Mouse (Mus musculus) kidney, postnatal 36 days (tissue): Measurements from ENCODE around the gene Creld2.

Experiments used
- DNase-seq, 2 experiments: peaks; one replicate each; pipeline ENCODE4 v3.0.0; 2021 to 2022; ENCODE audit warnings: mixed read lengths in 2 of 2

The Creld2 gene

GRCm38 (mm10) chr15:88829791-88830440 lies 10.5 kb downstream of the Creld2 start:
- DNase-seq, result peak; percentile 77 to 85

GRCm38 (mm10) chr15:88830696-88831095 lies 11.2 kb downstream of the Creld2 start:
- peak; percentile 46 to 71 for DNase-seq

- DNase-seq, result peak; percentile 96 to 98
These were observed 12.0 kb downstream of the Creld2 start for GRCm38 (mm10) chr15:88831482-88831881.

GRCm38 (mm10) chr15:88832536-88832935 lies 13.1 kb downstream of the Creld2 start:
- DNase-seq, result peak; percentile 76 to 80

- DNase-seq, result peak in 1 of 2 experiments; percentile 62
These were observed 16.6 kb downstream of the Creld2 start for GRCm38 (mm10) chr15:88836031-88836430.

GRCm38 (mm10) chr15:88836571-88836970 lies 17.1 kb downstream of the Creld2 start:
- no peak for DNase-seq

GRCm38 (mm10) chr15:88837199-88837932 lies 17.9 kb downstream of the Creld2 start:
- peak; percentile 88 to 90 for DNase-seq

- DNase-seq, result peak; percentile 79 to 80
These were observed 18.5 kb downstream of the Creld2 start for GRCm38 (mm10) chr15:88837977-88838376.

- DNase-seq, result peak; percentile 89 to 90
These were observed 19.8 kb downstream of the Creld2 start for GRCm38 (mm10) chr15:88839271-88839670.

- peak; percentile 76 to 87 for DNase-seq
These were observed 20.7 kb downstream of the Creld2 start for GRCm38 (mm10) chr15:88840126-88840525.

- no peak for DNase-seq
These were observed 21.7 kb downstream of the Creld2 start for GRCm38 (mm10) chr15:88841160-88841559.

- no peak for DNase-seq
These were observed 22.3 kb downstream of the Creld2 start for GRCm38 (mm10) chr15:88841580-88842299.

- no peak for DNase-seq
These were observed 22.8 kb downstream of the Creld2 start for GRCm38 (mm10) chr15:88842300-88842673.

GRCm38 (mm10) chr15:88843486-88844097 lies 24.1 kb downstream of the Creld2 start:
- no peak for DNase-seq

- DNase-seq, result no peak
These were observed 25.5 kb downstream of the Creld2 start for GRCm38 (mm10) chr15:88844966-88845365.

GRCm38 (mm10) chr15:88848661-88849060 lies 29.2 kb downstream of the Creld2 start:
- DNase-seq, result no peak

GRCm38 (mm10) chr15:88849621-88850020 lies 30.2 kb downstream of the Creld2 start:
- DNase-seq, result no peak

- DNase-seq, result peak; percentile 94 to 97
These were observed 30.8 kb downstream of the Creld2 start for GRCm38 (mm10) chr15:88850146-88850826.

GRCm38 (mm10) chr15:88851076-88851475 lies 31.6 kb downstream of the Creld2 start:
- peak; percentile 80 to 84 for DNase-seq

- peak; percentile 83 to 93 for DNase-seq
These were observed 32.2 kb downstream of the Creld2 start for GRCm38 (mm10) chr15:88851507-88852149.

- DNase-seq, result peak in 1 of 2 experiments; percentile 43
These were observed 33.7 kb downstream of the Creld2 start for GRCm38 (mm10) chr15:88853106-88853505.
